Mouse (Mus musculus) macrophage (primary cell): ENCODE results near the gene Zfp37. TPM values are rescaled to one million over a fixed set of nuclear protein-coding genes. Genes with fewer than 3 reads are reported as not detected.
"Not testable (repeated sequence)": the region's sequence is repeated elsewhere in the genome, so short reads cannot be mapped to it uniquely, and the experiment has no call there.

ENCODE experiments used
- H3K27ac ChIP-seq: fragments of 350-480 bp; formaldehyde crosslinking; 2 replicates; pipeline ENCODE4 v1.9.0; 2021
- H3K36me3 ChIP-seq: fragments of 350-480 bp; formaldehyde crosslinking; 2 replicates; pipeline ENCODE4 v1.9.0; 2021; ENCODE audit errors: inconsistent target
- H3K4me3 ChIP-seq: fragments of 350-480 bp; formaldehyde crosslinking; 2 replicates; pipeline ENCODE4 v1.9.0; 2021; ENCODE audit errors: inconsistent target
- H3K79me2 ChIP-seq: fragments of 350-480 bp; formaldehyde crosslinking; 2 replicates; pipeline ENCODE4 v1.9.0; 2021; ENCODE audit errors: inconsistent target
- WGBS: methylation state at CpG from one replicate; pipeline ENCODE4 v1.1.7; 2026; ENCODE audit warnings: inconsistent platforms; ENCODE audit not compliant: missing documents; 5-methylcytosine and 5-hydroxymethylcytosine counted together
- polyA plus RNA-seq: library from polyadenylated mRNA; stranded (reverse); fragments of 250-400 nt; gene quantifications from 3 replicates; pipeline ENCODE4 v1.2.4, GENCODE M21; 2018; ENCODE audit warnings: inconsistent platforms

Zfp37 gene
- polyA plus RNA-seq, 1 experiment from 2014 or later = 0.04 TPM

DNA sequence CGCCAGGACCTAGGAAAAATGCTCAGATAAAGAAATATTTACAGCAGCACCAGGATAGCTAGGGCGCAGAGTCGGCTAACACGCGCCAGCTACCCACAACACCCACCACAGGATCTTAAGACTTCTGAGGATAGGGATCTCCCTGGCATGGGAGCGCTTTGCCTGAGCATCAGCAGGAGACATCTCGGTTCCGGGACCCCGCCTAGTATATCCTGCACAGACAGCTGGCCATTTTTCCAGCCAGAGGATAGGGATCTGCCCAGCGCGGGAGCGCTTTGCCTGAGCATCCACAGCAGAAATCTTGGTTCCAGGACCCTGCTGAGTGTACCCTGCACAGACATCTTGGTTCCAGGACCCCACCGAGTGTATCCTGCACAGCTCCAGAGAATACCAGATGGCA is 63.2 kb downstream of the Zfp37 start:
- not testable (repeated sequence) for H3K27ac ChIP-seq, H3K79me2 ChIP-seq, H3K4me3 ChIP-seq, H3K36me3 ChIP-seq
- WGBS = 88% methylated on average over 10 of the region's 13 CpGs

DNA sequence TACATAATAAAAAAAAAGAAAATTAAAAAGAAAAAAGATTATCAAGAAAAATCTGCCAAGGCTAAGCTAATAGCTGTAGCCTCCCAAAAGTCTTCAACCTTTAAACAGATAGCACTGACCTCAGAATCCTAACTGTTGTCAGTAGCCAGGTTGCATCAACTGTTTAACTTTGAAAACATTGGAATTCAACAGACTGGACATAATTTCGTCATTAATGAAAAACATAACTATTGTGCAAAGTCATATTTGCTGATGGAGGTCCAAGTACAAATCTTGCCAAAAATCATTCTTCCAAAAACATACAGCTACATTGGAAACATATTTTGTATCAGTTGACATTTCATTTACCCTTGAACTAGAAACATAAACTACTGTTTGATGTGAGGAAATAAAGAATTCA is 72.4 kb downstream of the Zfp37 start:
- no peak overlapping the region for H3K27ac ChIP-seq
- H3K4me3 ChIP-seq = no peak overlapping the region
- no peaks in the 10 kb centered on the region for H3K36me3 ChIP-seq
- 80% methylated on average over 1 of the region's 1 CpGs for WGBS
- H3K79me2 ChIP-seq = no peaks in the 10 kb centered on the region

DNA sequence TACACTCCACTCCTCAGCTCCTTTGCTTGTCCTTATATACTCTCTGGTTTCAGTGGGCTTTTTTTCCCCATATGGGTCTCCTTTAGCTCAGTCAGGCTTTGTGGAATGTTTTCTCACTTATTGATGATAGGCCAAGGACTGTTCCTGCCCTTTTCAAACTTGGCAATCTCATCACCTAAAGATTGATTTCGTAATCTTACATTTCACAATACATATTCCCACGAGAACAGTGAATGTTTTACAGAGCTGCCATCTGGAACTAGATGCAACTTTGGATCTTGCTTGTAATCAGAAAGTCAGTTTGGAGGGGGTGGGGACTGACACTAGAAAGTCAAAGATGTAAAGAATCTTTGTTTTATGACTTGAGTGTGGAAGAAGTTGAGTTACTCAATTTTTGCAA is 80.0 kb downstream of the Zfp37 start, which contains the start of gene Mup21:
Gene Mup21, minus strand, starts transcription at position 53 of the 400 bp plus-strand sequence.
- 54% methylated on average over 2 of the region's 2 CpGs for WGBS
- Histone ChIP-seq H3K27ac (no peak within 1 kb of the TSS), H3K4me3 (no peak within 1 kb of the TSS), H3K36me3 (no peaks in the 10 kb centered on the region), H3K79me2 (no peaks in the 10 kb centered on the region)

Other genes starting within 250 kb of the Zfp37 start
- gene Mup20, start 176.9 kb downstream of the Zfp37 start, polyA plus RNA-seq = not detected in 3 replicates
- not detected in 3 replicates for gene Mup3, start 143.7 kb downstream of the Zfp37 start, polyA plus RNA-seq
- not detected in 3 replicates for gene Mup21, start 80.2 kb downstream of the Zfp37 start, polyA plus RNA-seq
- gene Slc31a2, start 31.5 kb upstream of the Zfp37 start, polyA plus RNA-seq = 40.1 to 89.6 TPM (median 57.2 TPM) in 3 replicates
- 137 to 171 TPM (median 154 TPM) in 3 replicates for gene Fkbp15, start 129.5 kb upstream of the Zfp37 start, polyA plus RNA-seq
- 73.8 to 99.5 TPM (median 84.1 TPM) in 3 replicates for gene Slc31a1, start 129.7 kb upstream of the Zfp37 start, polyA plus RNA-seq
- 50.7 to 54.2 TPM (median 53.2 TPM) in 3 replicates for gene Cdc26, start 177.6 kb upstream of the Zfp37 start, polyA plus RNA-seq
- 6.8 to 12.3 TPM (median 10.3 TPM) in 3 replicates for gene Prpf4, start 177.8 kb upstream of the Zfp37 start, polyA plus RNA-seq
- gene Rnf183, start 204.2 kb upstream of the Zfp37 start, polyA plus RNA-seq = not detected in 3 replicates
- gene Wdr31, start 239.8 kb upstream of the Zfp37 start, polyA plus RNA-seq = 0.09 TPM in 1 of 3 replicates, not detected in the others
- gene Bspry, start 249.0 kb upstream of the Zfp37 start, polyA plus RNA-seq = 0.13 to 0.17 TPM in 2 of 3 replicates, not detected in the other